Mouse (Mus musculus) heart, postnatal 10 days (tissue): ENCODE measurements around the gene Acaa1a. TPM values are rescaled to one million over a fixed set of nuclear protein-coding genes. Genes with fewer than 3 reads are reported as not detected.

Experiments used
- DNase-seq, 2 experiments: peaks; one replicate each; pipeline ENCODE4 v3.0.0; 2021
- intact Hi-C: fragments of 180-260 bp; cut with DNase I; formaldehyde crosslinking; loops from one replicate; pipeline ENCODE4 v1.15.1; 2025
- total RNA-seq, 2 experiments: library from RNA; stranded (reverse); gene quantifications; 2 replicates each; pipeline ENCODE4 v1.2.3; 2021

Gene Acaa1a
- 10 to 100 TPM; 78.6 to 80.0 TPM for total RNA-seq

DNA sequence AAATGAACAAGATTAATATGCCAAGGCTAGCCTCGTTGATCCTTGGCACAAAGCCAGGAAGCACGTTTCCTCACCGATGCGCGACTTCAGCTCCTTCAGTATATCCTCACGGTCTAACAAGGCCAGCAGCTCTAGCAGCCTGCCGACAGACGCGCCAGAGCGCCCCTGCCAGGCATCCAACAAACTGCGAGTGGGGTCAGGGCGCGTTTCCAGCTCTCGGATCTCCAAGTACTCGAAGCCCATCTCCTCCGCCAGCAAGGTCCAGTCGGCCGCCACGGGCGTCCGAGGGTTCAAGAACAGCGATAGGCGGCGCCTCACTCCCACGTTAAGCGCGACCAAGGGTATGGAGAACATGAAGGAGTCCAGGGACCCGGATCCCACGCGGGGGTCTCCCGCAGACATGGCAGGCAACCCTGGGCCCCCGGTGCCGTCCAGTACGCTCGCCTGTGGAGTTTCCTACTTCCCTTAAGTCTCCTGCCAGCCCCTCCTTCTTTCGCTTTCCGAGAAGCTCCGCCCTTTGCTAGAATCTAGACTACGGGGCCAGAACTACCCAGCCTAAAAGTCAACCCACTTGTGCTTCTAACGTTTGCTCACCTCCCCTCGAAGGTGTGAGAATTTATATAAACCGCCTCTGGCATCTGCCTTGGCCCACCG lies at the start of gene Acaa1a:
Acaa1a (plus strand) TSS at position 119 of the 654 bp plus-strand sequence.
- DNase-seq = peak; percentile 83 to 84
- intact Hi-C loops = loop anchor here (2.0 kb wide), 1 partner anchor 17 kb away; the partner anchor contains the start of gene Oxsr1

- no peak for DNase-seq
- intact Hi-C loops = no loop called here
These were observed 48.7 kb upstream of the Acaa1a start for GRCm38 (mm10) chr9:119290791-119291190.

DNA sequence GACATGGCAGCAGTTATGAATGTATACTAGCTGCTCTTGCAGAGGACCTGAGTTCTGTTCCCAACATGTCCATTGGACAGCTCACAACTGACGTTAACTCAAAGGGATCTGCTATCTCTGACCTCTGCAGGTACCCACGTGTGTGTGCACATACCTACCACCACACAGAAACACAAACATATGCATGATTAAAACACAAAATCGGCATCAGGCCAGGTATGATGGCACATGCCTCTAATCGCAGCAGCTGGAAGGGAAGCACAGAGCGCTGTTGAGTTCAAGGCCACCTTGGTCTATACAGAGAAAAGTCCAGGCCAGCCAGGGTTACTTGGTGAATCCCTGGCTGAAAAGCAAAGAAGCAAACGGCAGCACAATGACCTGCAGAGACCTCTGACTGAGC lies 41.8 kb upstream of the Acaa1a start:
- intact Hi-C loops = no loop called here
- no peak for DNase-seq

DNA sequence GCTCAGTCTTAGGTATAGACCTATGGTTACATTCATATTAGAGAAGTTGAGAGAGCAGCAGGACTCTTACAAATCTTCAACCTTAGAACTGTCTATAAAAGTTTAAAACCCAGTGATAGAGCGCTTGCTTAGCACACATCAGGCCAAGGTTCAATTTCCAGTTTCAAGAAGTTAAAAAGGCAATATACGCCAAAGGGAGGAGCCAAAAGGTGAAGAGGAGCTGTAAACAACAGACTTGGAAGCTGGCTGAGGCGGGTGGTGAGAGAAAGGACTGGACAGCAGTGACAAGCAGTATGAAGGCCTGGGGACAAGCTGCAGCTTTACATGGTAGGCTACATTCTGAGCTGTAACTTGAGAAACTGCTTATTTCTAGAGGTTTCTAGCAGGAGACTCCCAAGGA lies 40.9 kb upstream of the Acaa1a start:
- intact Hi-C loops = no loop called here
- DNase-seq = no peak

DNA sequence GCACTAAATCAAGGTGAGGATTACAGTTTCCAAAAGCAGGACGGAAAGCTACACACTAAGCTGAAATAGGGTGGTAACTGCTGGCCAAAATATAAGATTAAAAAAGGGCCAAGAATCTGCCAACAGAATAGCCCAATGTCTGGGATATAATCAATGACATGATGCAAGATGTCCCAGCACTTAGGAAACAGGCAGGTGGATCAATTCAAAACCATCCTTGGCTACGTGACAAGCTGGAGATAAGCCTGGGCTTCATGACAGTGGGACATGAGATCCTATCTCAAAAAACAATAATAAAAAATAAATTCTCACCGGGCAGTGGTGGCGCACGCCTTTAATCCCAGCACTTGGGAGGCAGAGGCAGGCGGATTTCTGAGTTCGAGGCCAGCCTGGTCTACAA lies 33.6 kb upstream of the Acaa1a start:
- DNase-seq = no peak
- intact Hi-C loops = no loop called here

GRCm38 (mm10) chr9:119309067-119309466 lies 30.4 kb upstream of the Acaa1a start:
- intact Hi-C loops = no loop called here
- no peak for DNase-seq

DNA sequence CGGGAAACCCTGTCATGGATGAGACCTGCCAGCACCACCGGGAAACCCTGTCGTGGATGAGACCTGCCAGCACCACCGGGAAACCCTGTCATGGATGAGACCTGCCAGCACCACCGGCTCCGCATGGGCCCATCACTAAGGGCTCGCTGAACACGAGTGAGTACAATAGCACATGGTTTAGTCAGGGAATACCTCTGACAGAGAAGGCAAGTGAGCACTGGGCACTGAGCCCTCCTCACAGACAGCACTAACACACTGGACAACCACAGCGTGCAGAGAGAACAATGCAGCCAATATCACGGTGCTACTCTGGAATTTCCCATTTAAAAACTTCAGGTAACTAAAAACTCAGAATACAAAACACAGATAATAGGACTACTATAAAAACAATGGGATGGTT lies 26.4 kb upstream of the Acaa1a start:
- DNase-seq = no peak
- intact Hi-C loops = no loop called here

DNA sequence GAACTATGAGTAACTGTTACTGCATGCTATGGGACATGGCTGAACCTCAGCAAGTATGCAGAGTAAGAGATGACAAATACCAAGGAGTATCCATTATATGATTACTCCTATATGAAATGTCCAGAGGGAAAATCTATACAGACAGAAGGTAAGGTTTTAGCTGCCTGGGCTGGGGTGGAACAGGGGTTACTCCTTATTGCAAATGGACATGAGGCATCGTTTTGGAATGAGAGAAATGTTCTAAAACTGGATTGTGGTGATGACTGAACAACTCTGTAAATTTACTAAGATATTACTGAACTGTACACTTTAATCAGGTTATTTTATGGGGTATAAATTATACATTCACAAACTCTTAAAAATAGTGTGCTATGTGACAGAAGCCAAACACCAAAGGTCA lies 20.6 kb upstream of the Acaa1a start:
- DNase-seq = no peak
- intact Hi-C loops = no loop called here

DNA sequence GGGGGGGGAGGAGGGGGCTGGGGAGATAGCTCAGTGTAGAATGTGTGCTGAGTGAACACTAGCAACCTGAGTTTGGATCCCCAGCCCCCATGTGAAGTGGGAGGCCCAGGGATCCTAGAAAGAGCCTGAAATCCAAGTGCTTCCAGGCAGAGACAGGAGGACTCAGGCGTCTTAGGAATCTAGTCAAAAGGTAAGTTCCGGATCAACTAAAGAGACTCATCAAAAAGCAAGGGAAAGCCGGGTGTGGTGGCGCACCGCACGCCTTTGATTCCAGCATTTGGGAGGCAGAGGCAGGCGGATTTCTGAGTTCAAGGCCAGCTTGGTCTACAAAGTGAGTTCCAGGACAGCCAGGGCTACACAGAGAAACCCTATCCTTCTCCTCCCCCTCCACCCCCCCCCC lies 19.0 kb upstream of the Acaa1a start:
- no peak for DNase-seq
- intact Hi-C loops = no loop called here

GRCm38 (mm10) chr9:119320946-119321345 lies 18.5 kb upstream of the Acaa1a start:
- intact Hi-C loops = no loop called here
- peak in 1 of 2 experiments; percentile 13 for DNase-seq

DNA sequence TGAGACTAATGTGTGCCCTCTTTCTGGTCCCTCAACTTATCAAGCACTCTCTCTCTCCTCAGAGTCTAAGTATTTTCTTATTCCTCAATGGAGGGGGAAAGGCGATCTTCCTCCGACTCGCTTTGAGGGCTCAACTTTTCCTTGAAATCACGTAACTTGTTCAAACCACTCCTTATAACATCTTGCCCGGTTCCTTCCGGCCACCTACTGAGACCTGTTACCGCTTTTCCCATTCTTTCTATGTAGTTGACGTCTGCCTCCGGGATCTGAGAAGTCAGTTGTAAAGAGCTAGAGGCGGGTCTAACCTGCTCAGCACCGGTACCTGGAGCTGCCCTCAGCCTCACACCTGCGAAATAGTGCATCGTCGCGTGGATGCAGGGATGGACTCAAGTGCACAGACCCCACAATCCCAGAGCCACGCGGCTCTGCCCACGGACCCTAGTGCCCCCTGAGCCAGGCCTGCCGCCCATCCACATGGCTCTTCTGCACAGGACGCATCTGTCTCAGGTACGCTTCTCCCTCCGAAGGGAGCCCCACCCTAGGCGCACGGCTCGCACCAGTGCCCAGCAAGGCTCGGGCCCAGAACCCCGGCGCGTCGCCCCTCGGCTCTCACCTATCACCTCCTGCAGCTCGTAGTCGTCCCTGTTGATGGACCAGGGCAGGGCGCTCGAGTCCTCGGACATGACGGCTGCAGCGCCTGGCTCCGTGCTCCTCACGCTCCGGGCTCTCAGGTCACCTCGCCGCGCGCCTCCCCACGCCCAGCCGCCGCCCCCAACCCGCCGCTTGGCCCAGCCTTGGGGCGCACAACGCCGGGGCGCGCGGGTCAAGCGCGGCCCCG lies 17.9 kb upstream of the Acaa1a start:
- intact Hi-C loops = loop anchor here (2.0 kb wide), 1 partner anchor 19 kb away; the partner anchor contains the start of gene Myd88
- DNase-seq = peak in 1 of 2 experiments; percentile 19

- intact Hi-C loops = loop anchor here (2.0 kb wide), 1 partner anchor 18 kb away; the partner anchor contains the start of gene Myd88
These were observed 16.9 kb upstream of the Acaa1a start, which contains the start of gene Oxsr1 for GRCm38 (mm10) chr9:119322289-119323259. TSS of gene Oxsr1 (minus strand) at chr9:119322427.

GRCm38 (mm10) chr9:119323260-119323645 lies 16.2 kb upstream of the Acaa1a start:
- intact Hi-C loops = loop anchor here (2.0 kb wide), 1 partner anchor 18 kb away; the partner anchor contains the start of gene Myd88

More at GRCm38 (mm10) chr9:119322289-119323259, 16.9 kb upstream of the Acaa1a start, which contains the start of gene Oxsr1:
- peak; percentile 100 for DNase-seq

DNA sequence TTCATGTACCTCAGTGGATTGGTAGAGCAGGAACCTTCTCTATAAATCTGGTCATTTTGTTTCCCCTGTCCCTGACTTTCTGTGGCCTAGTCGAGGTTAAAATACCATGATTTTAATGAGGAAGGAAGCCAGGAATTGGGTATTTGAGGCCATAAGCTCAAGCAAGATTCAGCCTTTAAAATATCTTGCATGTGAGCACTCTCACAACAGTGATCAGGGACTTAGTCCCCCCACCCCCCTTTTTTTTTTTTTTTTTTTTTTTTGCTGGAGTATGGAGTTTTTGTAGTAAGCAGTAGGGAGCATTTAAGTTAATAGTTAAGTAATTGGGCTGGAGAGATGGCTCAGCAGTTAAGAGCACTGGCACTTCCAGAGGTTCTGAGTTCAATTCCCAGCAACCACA lies 15.3 kb upstream of the Acaa1a start:
- DNase-seq = no peak
- intact Hi-C loops = no loop called here

More at GRCm38 (mm10) chr9:119323260-119323645, 16.2 kb upstream of the Acaa1a start:
- no peak for DNase-seq

DNA sequence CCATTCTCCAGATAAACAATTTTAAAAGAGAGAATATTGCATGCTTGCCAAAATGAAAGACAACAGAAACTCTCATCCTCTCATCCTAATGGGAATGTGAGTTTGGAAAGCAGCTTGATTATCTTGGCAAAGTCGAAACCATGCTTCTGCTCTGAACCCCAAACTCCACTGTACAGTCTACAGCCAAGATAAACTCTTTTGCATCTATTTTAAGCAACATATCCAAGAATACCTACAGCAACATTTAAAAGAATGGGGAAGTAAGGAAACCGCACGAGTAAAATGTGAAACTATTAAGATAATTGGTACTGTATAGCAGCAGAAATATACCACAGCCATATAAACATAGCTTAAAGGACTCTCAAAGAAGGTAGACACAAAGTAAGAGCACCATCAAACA lies 11.0 kb upstream of the Acaa1a start:
- no peak for DNase-seq
- intact Hi-C loops = no loop called here

GRCm38 (mm10) chr9:119330186-119330963 lies 9.1 kb upstream of the Acaa1a start:
- intact Hi-C loops = no loop called here
- peak in 1 of 2 experiments; percentile 40 for DNase-seq

GRCm38 (mm10) chr9:119334324-119334723 lies 5.2 kb upstream of the Acaa1a start:
- peak; percentile 76 to 81 for DNase-seq
- intact Hi-C loops = no loop called here

DNA sequence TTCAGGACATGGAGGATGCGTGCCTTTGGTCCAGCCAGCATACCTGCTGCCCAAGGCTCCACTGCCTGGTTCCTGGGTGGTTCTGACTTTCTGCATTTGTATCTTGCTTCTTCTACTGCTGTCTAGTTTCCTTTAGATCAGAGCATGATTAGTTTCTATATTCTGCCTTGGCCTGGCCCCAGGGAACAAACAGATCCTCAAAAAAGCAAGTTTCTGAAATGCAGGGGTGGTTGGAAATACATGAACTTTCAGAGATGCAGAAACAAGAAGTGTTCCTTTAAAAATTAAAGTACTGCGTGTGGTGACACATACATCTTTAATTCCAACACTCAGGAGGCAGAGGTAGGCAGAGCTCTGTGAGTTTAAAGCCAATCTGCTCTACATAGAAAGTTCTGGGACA lies 4.6 kb upstream of the Acaa1a start:
- no peak for DNase-seq
- intact Hi-C loops = no loop called here

GRCm38 (mm10) chr9:119335571-119335970 lies 3.9 kb upstream of the Acaa1a start:
- intact Hi-C loops = no loop called here
- no peak for DNase-seq

DNA sequence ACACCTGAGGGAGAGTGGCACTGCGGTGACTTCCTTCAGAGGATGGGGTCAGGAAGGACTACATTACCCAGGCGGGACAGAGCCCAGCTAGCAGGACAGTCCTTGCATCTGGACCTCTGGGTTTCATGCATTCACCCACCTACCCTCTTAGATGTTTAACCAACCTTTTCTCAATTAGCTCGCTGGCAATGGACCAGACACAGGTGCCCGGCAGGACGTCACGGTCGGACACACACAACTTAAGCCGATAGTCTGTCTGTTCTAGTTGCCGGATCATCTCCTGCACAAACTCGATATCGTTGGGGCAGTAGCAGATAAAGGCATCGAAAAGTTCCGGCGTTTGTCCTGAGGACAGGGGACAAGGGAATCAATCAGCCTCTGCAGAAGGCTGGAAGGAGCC lies 1.6 kb upstream of the Acaa1a start:
- intact Hi-C loops = no loop called here
- DNase-seq = no peak
